Mouse (Mus musculus): ENCODE measurements around the gene Musk.

Gene Musk

GRCm38 (mm10) chr4:58423276-58423930 lies 137.6 kb downstream of the Musk start:
- no peak for DNase-seq
